Mouse (Mus musculus) kidney, embryonic 16.5 days (tissue): ENCODE data around the gene Ankrd17. TPM values are rescaled to one million over a fixed set of nuclear protein-coding genes. Genes with fewer than 3 reads are reported as not detected.
"Not testable (repeated sequence)": the region's sequence is repeated elsewhere in the genome, so short reads cannot be mapped to it uniquely, and the experiment has no call there.

Source experiments
- ATAC-seq: fragments of 200-750 bp; cut with Nextera tagmentation; 2 replicates; pipeline ENCODE4 v1.8.0; 2017; ENCODE audit warnings: moderate TSS enrichment; ENCODE audit not compliant: low FRiP score, low TSS enrichment
- H3K27ac ChIP-seq: fragments of 300-500 bp; sonication (generic); 2 replicates; pipeline ENCODE4 v1.5.1; 2014; ENCODE audit warnings: low read length
- H3K27me3 ChIP-seq: fragments of 300-500 bp; sonication (generic); 2 replicates; pipeline ENCODE4 v1.6.1; 2014; ENCODE audit warnings: low read length, control low read depth, mixed read lengths; ENCODE audit not compliant: insufficient read depth
- H3K36me3 ChIP-seq: fragments of 300-500 bp; sonication (generic); 2 replicates; pipeline ENCODE4 v1.6.1; 2014; ENCODE audit warnings: low read length, control low read depth, mixed read lengths; ENCODE audit not compliant: insufficient read depth
- H3K4me1 ChIP-seq: fragments of 300-500 bp; sonication (generic); 2 replicates; pipeline ENCODE4 v1.6.1; 2014; ENCODE audit warnings: low read length, control low read depth, mixed read lengths; ENCODE audit not compliant: insufficient read depth
- H3K4me2 ChIP-seq: fragments of 300-500 bp; sonication (generic); replicated peaks from 2 replicates; pipeline ENCODE4 v1.6.1; 2014; ENCODE audit warnings: low read depth, low read length
- H3K4me3 ChIP-seq: fragments of 300-500 bp; sonication (generic); 2 replicates; pipeline ENCODE4 v1.5.1; 2014; ENCODE audit warnings: mild to moderate bottlenecking, low read length
- H3K9ac ChIP-seq: fragments of 300-500 bp; sonication (generic); replicated peaks from 2 replicates; pipeline ENCODE4 v1.6.1; 2014; ENCODE audit warnings: low read length
- H3K9me3 ChIP-seq: fragments of 300-500 bp; sonication (generic); 2 replicates; pipeline ENCODE4 v1.6.1; 2016; ENCODE audit warnings: low read length, control low read depth
- WGBS: fragments of 180-500 bp; shearing (Covaris S2); extraction: QIAGEN DNeasy Blood & Tissue Kit; methylation state at CpG from one replicate; pipeline ENCODE4 v1.1.7; 2014; 5-methylcytosine and 5-hydroxymethylcytosine counted together
- polyA plus RNA-seq: library from polyadenylated mRNA; unstranded; fragments of >200 nt; fragmentation: Nextera tagmentation; extraction: Ambion mirVana; gene quantifications from 2 replicates; pipeline ENCODE4 v1.2.1, GENCODE M21; 2015

Gene Ankrd17
- polyA plus RNA-seq, 1 experiment from 2014 or later: 21.1 TPM

DNA sequence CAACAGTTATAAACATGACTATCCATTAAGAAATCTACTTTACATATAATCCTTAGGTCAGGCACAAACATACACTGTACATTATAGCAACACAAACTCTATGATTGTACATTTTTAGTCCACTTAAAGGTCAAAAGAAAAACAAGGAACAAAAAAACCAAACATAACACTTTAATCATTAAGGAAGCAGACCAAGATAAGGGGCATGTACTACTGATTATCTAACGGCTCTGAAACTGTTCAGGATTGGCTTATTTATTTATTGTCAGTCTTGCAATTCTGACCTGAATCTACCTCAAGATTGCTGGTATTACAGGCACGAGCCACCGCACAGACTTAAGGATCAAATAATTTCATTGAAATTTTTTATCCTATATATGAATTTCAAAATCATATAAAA, 87.0 kb downstream of the Ankrd17 start:
- H3K4me1 ChIP-seq: no peaks in the 10 kb centered on the region
- no peak for ATAC-seq
- no peak overlapping the region for H3K9ac ChIP-seq
- no peak overlapping the region for H3K27ac ChIP-seq
- WGBS: 88% methylated on average over 3 of the region's 3 CpGs
- no peak overlapping the region for H3K4me3 ChIP-seq
- H3K27me3 ChIP-seq: no peaks in the 10 kb centered on the region
- H3K4me2 ChIP-seq: no peak overlapping the region
- peaks cover 22% of the 10 kb centered on the region for H3K36me3 ChIP-seq
- H3K9me3 ChIP-seq: no peaks in the 10 kb centered on the region

DNA sequence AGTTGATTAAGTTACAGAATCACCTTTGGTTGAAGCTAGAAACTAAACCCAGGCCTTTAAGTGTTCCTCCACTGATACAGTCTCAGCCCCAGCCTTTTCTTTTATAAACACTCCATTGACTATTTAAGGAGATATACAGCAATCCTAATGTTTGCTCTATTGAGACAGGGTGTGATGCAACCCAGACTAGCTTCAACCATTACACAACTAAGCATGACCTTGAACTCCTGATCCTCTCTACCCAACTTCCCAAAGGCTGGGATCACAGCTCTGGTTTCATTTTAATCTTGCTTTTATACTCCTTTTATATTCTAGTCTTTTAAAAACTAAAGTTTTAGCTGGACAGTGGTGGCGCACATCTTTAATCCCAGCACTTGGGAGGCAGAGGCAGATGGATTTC, 88.9 kb downstream of the Ankrd17 start:
- no peaks in the 10 kb centered on the region for H3K27me3 ChIP-seq
- no peak for ATAC-seq
- WGBS: 98% methylated on average over 1 of the region's 1 CpGs
- H3K9ac ChIP-seq: no peak overlapping the region
- no peak overlapping the region for H3K27ac ChIP-seq
- no peak overlapping the region for H3K4me3 ChIP-seq
- H3K9me3 ChIP-seq: no peaks in the 10 kb centered on the region
- H3K36me3 ChIP-seq: peaks cover 14% of the 10 kb centered on the region; the same call in 1 of the 2 replicates
- no peak overlapping the region for H3K4me2 ChIP-seq
- H3K4me1 ChIP-seq: no peaks in the 10 kb centered on the region

DNA sequence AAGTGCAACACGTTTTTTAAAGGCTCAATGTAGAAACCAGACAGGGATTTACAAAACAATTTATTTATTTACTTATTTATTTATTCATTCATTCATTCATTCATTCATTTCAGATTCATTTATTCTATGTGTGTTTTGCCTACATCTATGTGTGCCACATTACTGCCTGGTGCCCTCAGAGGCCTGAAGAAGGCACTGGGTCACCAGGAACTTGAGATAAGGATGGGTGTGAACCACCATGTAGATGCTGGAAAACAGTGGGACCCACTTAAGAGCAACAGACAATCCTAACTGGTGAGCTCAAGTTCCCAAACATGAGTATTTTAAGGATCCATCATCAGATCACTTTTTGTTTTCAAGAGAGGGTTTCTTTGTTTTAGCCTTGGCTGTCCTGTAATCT, 91.6 kb downstream of the Ankrd17 start:
- WGBS: 89% methylated on average over 1 of the region's 1 CpGs
- no peaks in the 10 kb centered on the region for H3K4me1 ChIP-seq
- no peak overlapping the region for H3K4me3 ChIP-seq
- H3K27me3 ChIP-seq: no peaks in the 10 kb centered on the region
- H3K36me3 ChIP-seq: peaks cover 21% of the 10 kb centered on the region; the same call in 1 of the 2 replicates
- no peak overlapping the region for H3K27ac ChIP-seq
- no peak overlapping the region for H3K9ac ChIP-seq
- no peak for ATAC-seq
- H3K9me3 ChIP-seq: no peaks in the 10 kb centered on the region
- H3K4me2 ChIP-seq: no peak overlapping the region

DNA sequence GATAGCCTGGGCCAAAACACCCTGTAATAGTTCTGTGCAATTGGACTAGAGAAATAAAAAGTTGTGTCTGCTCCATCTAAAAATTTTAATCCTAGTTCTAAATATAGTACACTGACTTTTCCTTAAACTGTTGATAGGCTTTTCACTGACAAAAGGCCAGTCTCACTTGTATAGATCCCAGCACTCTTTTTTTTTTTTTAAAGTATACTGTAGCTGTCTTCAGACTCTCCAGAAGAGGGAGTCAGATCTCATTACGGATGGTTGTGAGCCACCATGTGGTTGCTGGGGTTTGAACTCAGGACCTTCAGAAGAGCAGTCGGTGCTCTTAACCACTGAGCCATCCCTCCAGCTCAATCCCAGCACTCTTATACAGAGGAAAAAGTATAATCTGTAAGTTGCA, 104.1 kb downstream of the Ankrd17 start:
- peaks cover 41% of the 10 kb centered on the region for H3K36me3 ChIP-seq
- H3K27ac ChIP-seq, H3K4me2 ChIP-seq, H3K9me3 ChIP-seq, H3K27me3 ChIP-seq, H3K4me1 ChIP-seq, ATAC-seq, H3K9ac ChIP-seq, H3K4me3 ChIP-seq: not testable (repeated sequence)
- 89% methylated on average over 2 of the region's 2 CpGs for WGBS

DNA sequence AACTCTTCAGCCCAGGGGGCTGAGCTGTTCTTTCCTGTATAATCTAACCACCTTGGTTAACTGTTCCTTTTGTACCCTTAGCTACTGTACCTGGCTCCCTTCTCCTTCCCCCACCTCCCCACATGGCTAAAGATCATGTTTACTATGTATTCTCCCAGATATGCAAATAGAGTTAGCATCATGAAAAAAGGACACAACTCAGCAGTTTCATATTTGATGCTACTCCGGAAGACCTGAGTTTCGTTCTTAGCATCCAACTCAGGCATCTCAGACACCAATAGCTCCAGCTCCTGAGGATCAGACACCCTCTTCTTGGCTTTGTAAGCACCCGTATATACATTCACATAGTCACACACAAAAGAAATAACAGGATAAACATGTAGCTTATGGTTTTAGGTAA, 109.4 kb downstream of the Ankrd17 start:
- Histone ChIP-seq H3K27ac (no peak overlapping the region), H3K4me3 (no peak overlapping the region), H3K4me2 (no peak overlapping the region), H3K9me3 (no peaks in the 10 kb centered on the region), H3K27me3 (no peaks in the 10 kb centered on the region), H3K4me1 (no peaks in the 10 kb centered on the region), H3K36me3 (peaks cover 58% of the 10 kb centered on the region), H3K9ac (no peak overlapping the region)
- ATAC-seq: no peak
- WGBS: 93% methylated on average over 3 of the region's 3 CpGs

DNA sequence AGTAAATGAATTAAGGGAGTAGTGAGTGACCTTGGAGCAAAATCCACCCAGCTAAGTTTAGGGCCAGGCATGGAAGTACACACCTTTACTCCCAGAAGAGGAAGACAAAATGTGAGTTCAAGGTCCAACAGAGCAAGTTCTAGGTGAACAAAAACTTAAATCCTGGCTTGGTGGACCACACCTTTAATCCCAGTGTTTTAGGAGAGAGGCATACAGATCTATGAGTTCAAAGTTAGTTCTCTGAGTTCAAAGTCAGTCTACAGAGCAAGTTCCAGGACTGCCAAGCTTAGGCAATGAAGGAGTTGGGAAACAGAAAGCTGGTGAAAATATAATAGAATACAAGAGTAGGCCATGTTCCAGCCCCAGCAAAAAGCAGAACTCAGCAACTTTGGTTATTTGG, 118.9 kb downstream of the Ankrd17 start:
- no peak for ATAC-seq
- Histone ChIP-seq H3K4me3 (no peak overlapping the region), H3K27ac (no peak overlapping the region), H3K4me2 (no peak overlapping the region), H3K27me3 (no peaks in the 10 kb centered on the region), H3K9ac (no peak overlapping the region), H3K9me3 (no peaks in the 10 kb centered on the region), H3K4me1 (no peaks in the 10 kb centered on the region), H3K36me3 (peaks cover 60% of the 10 kb centered on the region)

DNA sequence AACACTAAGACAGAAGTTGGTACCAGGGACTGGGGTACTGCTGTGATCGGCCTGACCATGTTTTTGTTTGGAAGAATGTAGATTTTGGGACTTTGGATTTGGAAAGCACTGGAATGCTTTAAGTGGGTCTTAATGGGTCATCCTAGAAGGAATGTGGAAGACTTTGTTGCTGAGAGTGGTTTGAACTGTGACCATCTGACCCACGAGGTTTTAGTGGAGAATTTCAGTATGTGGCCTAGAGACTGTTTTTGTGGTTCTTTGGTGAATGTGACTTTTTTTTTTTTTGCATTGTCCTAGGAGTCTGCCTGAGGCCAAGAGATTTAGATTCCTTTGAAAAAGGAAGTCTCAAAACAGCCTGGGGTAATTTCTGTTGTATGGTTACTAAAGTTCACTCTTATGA, 119.4 kb downstream of the Ankrd17 start:
- Histone ChIP-seq H3K9me3 (no peaks in the 10 kb centered on the region), H3K36me3 (peaks cover 60% of the 10 kb centered on the region), H3K4me2 (no peak overlapping the region), H3K27me3 (no peaks in the 10 kb centered on the region), H3K9ac (no peak overlapping the region), H3K27ac (no peak overlapping the region), H3K4me3 (no peak overlapping the region), H3K4me1 (no peaks in the 10 kb centered on the region)
- WGBS: 89% methylated on average over 2 of the region's 2 CpGs
- no peak for ATAC-seq

DNA sequence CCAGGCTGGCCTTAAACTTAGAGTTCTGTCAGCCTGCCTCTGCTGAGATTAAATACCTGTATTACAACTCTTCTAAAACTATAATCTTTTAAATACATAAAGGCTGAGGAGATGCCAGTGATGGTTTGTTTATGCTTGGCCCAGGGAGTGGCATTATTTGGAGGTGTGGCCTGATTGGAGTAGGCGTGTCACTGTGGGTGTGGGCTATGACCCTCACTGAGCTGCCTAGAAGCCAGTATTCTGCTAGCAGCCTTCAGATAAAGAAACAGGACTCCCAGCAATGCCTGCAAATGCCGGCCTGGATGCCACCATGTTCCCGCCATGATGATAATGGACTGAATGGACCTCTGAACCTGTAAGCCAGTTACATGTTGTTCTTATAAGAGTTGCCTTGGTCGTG, 119.8 kb downstream of the Ankrd17 start:
- Histone ChIP-seq H3K9me3 (no peaks in the 10 kb centered on the region), H3K4me2 (no peak overlapping the region), H3K27me3 (no peaks in the 10 kb centered on the region), H3K9ac (no peak overlapping the region), H3K27ac (no peak overlapping the region), H3K4me1 (no peaks in the 10 kb centered on the region), H3K4me3 (no peak overlapping the region), H3K36me3 (peaks cover 60% of the 10 kb centered on the region)
- ATAC-seq: no peak
- WGBS: 90% methylated on average over 4 of the region's 4 CpGs

DNA sequence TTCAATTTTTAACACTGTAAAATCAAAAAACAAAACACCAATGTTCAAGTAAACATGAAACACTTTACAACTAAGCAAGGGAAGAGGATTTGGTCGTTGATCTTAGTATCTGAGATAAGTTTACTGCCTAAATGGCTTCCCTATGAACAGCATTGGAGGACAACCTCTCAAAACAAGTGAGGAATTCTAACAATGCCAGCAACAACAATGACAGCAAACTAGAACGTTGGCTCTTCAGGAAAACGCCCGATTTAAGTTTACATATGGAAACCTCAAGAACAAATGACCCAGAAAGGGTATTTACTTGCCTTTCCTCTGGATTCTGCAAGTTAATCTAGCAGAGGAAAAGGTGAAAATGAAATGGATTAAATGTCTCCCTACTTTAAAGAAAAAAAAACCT, 121.0 kb downstream of the Ankrd17 start:
- WGBS: 69% methylated on average over 4 of the region's 4 CpGs
- ATAC-seq: no peak
- Histone ChIP-seq H3K9me3 (no peaks in the 10 kb centered on the region), H3K4me3 (no peak overlapping the region), H3K4me1 (no peaks in the 10 kb centered on the region), H3K4me2 (no peak overlapping the region), H3K36me3 (peaks cover 58% of the 10 kb centered on the region), H3K27ac (no peak overlapping the region), H3K27me3 (no peaks in the 10 kb centered on the region), H3K9ac (no peak overlapping the region)

DNA sequence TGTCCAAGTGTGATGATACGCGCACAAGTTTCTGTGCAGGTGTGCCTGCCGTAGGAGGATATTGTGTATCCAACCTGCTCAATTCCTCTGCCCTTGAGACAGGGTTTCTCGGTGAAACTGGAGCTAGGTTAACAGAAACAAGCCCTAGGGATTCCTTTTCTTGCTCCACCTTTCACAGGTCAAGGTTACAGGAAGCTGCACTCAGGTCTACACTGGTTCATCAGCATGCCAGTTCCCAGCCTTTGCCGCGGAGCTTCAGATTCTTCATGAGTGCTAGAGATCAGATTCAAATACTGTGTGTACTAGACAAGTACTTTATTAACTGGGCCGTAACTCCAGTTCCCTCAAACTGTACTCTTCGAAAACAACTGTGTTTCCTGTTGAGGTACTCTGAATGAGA, 131.2 kb downstream of the Ankrd17 start:
- WGBS: 94% methylated on average over 8 of the region's 8 CpGs
- Histone ChIP-seq H3K9me3 (no peaks in the 10 kb centered on the region), H3K4me2 (no peak overlapping the region), H3K27me3 (no peaks in the 10 kb centered on the region), H3K27ac (no peak overlapping the region), H3K4me1 (no peaks in the 10 kb centered on the region), H3K9ac (no peak overlapping the region), H3K4me3 (no peak overlapping the region), H3K36me3 (peaks cover 65% of the 10 kb centered on the region)
- no peak for ATAC-seq

DNA sequence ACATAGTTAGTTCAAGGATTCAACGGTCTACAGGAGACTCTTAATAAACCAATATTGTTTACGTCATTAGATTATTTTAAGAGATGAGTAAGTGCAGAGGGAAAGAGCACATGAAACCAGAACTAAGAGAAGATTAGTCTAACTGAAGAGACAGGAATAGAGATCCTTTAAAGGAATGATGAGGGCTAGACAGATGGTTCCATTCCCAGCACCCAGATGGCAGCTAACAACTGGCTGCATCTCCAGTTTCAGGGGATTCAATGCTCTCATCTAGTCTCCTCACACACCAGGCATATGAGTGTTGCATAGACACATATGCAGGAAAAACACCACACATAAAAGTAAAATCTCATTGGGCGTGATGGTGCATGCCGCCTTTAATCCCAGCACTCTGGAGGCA, 133.1 kb downstream of the Ankrd17 start:
- Histone ChIP-seq H3K4me3 (no peak overlapping the region), H3K36me3 (peaks cover 58% of the 10 kb centered on the region), H3K9me3 (no peaks in the 10 kb centered on the region), H3K9ac (no peak overlapping the region), H3K27ac (no peak overlapping the region), H3K4me2 (no peak overlapping the region), H3K27me3 (no peaks in the 10 kb centered on the region), H3K4me1 (no peaks in the 10 kb centered on the region)
- ATAC-seq: no peak
- WGBS: 96% methylated on average over 4 of the region's 4 CpGs
